Mouse (Mus musculus): ENCODE data around the gene Spin2g. TPM values are rescaled to one million over a fixed set of nuclear protein-coding genes. Genes with fewer than 3 reads are reported as not detected.
"Not testable (repeated sequence)": the region's sequence is repeated elsewhere in the genome, so short reads cannot be mapped to it uniquely, and the experiment has no call there.

The Spin2g gene
- polyA plus RNA-seq (2012; rRNA removed), result not detected in 2 replicates

DNA sequence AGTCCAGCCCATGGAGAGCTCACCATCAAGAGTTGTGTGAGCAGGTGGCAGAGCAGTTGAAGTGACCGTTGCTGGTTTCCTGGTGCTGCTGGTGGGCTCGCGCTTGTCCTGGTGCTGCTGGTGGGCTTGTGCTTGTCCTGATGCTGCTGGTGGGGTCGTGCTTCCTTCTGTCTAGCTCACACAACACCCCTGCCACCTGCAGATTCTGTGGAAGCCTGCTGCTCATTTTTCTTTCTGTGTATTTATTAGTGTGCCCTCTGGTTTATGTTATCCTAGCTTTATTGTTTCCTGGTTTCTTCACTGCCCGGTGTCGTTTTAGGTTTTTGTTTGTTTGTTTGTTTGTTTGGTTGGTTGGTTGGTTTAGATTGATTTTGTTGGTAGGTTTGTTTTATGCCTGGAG lies at the start of gene Spin2g:
TSS of gene Spin2g (minus strand) at position 101 of the 400 bp plus-strand sequence.
- H3K4me3 ChIP-seq (replicated peaks; ENCODE audit: insufficient read depth, low read depth, low read length); H3K27me3 ChIP-seq (ENCODE audit: control insufficient read depth, insufficient read depth, low read length); DNase-seq; H3K4me1 ChIP-seq (ENCODE audit: control insufficient read depth, insufficient read depth, low read length); H3K27ac ChIP-seq (ENCODE audit: insufficient read depth, low read length): not testable (repeated sequence)
- 83% methylated on average over 6 of the region's 6 CpGs for WGBS

Other genes starting within 250 kb of the Spin2g start
- not detected in 2 replicates for gene Btbd35f9, start 77.2 kb downstream of the Spin2g start, polyA plus RNA-seq (2012; rRNA removed)
- not detected in 2 replicates for gene Btbd35f8, start 211.8 kb upstream of the Spin2g start, polyA plus RNA-seq (2012; rRNA removed)